Mouse (Mus musculus): ENCODE results near the gene Olfr648. TPM values are rescaled to one million over a fixed set of nuclear protein-coding genes. Genes with fewer than 3 reads are reported as not detected.

The Olfr648 gene
- polyA plus RNA-seq, 1 experiment = not detected

GRCm38 (mm10) chr7:104150456-104150855, 32.7 kb downstream of the Olfr648 start, which contains the start of gene Ubqlnl:
Ubqlnl (minus strand) TSS chr7:104150556.
- WGBS = 79% methylated on average over 2 of the region's 2 CpGs
- H3K4me3 ChIP-seq (ENCODE audit: insufficient read depth, low read depth, low read length) = no peak within 1 kb of the TSS

GRCm38 (mm10) chr7:104143179-104143578, 40.0 kb downstream of the Olfr648 start, which contains the start of gene Ubqln3:
Ubqln3 (minus strand) TSS chr7:104143279.
- Histone ChIP-seq H3K27ac (ENCODE audit: insufficient read depth, low read depth, low read length) (no peak within 1 kb of the TSS), H3K27me3 (replicated peaks; ENCODE audit: control insufficient read depth, insufficient read depth, low read length) (no peaks in the 10 kb centered on the region), H3K36me3 (ENCODE audit: control insufficient read depth, insufficient read depth, low read length) (no peaks in the 10 kb centered on the region), H3K4me1 (ENCODE audit: control insufficient read depth, insufficient read depth, low read length) (no peaks in the 10 kb centered on the region), H3K4me3 (ENCODE audit: insufficient read depth, low read depth, low read length) (no peak within 1 kb of the TSS)
- no peak for DNase-seq
- TF ChIP-seq CTCF (conservative IDR thresholded peaks at IDR 0.05; ENCODE audit: insufficient read depth, insufficient read length, low read depth, low read length) (no peak), POLR2A (IDR thresholded peaks at IDR 0.05; ENCODE audit: low read depth, low read length) (no peak)
- WGBS = 70% methylated on average over 3 of the region's 3 CpGs

More at GRCm38 (mm10) chr7:104150456-104150855, 32.7 kb downstream of the Olfr648 start, which contains the start of gene Ubqlnl:
- TF ChIP-seq POLR2A (IDR thresholded peaks at IDR 0.05; ENCODE audit: low read depth, low read length) (no peak), CTCF (conservative IDR thresholded peaks at IDR 0.05; ENCODE audit: insufficient read depth, insufficient read length, low read depth, low read length) (no peak)
- H3K36me3 ChIP-seq (ENCODE audit: control insufficient read depth, insufficient read depth, low read length) = no peaks in the 10 kb centered on the region
- no peak for DNase-seq
- H3K27me3 ChIP-seq (replicated peaks; ENCODE audit: control insufficient read depth, insufficient read depth, low read length) = no peaks in the 10 kb centered on the region
- no peak within 1 kb of the TSS for H3K27ac ChIP-seq (ENCODE audit: insufficient read depth, low read depth, low read length)
- no peaks in the 10 kb centered on the region for H3K4me1 ChIP-seq (ENCODE audit: control insufficient read depth, insufficient read depth, low read length)

- Histone ChIP-seq H3K36me3 (ENCODE audit: control insufficient read depth, insufficient read depth, low read length) (no peaks in the 10 kb centered on the region), H3K27ac (ENCODE audit: insufficient read depth, low read depth, low read length) (no peak within 1 kb of the TSS), H3K27me3 (replicated peaks; ENCODE audit: control insufficient read depth, insufficient read depth, low read length) (no peaks in the 10 kb centered on the region), H3K4me1 (ENCODE audit: control insufficient read depth, insufficient read depth, low read length) (no peaks in the 10 kb centered on the region), H3K4me3 (ENCODE audit: insufficient read depth, low read depth, low read length) (no peak within 1 kb of the TSS)
- 86% methylated on average over 5 of the region's 5 CpGs for WGBS
- TF ChIP-seq CTCF (conservative IDR thresholded peaks at IDR 0.05; ENCODE audit: insufficient read depth, insufficient read length, low read depth, low read length) (no peak), POLR2A (IDR thresholded peaks at IDR 0.05; ENCODE audit: low read depth, low read length) (no peak)
- DNase-seq = no peak
These were observed 45.9 kb downstream of the Olfr648 start, which contains the start of gene Olfr643 for GRCm38 (mm10) chr7:104137305-104137704. Olfr643 (minus strand) TSS chr7:104137405.

- no peak for DNase-seq
- no peaks in the 10 kb centered on the region for H3K27me3 ChIP-seq (replicated peaks; ENCODE audit: control insufficient read depth, insufficient read depth, low read length)
- no peaks in the 10 kb centered on the region for H3K4me1 ChIP-seq (ENCODE audit: control insufficient read depth, insufficient read depth, low read length)
- WGBS = 87% methylated on average over 5 of the region's 5 CpGs
- no peak within 1 kb of the TSS for H3K27ac ChIP-seq (ENCODE audit: insufficient read depth, low read depth, low read length)
- no peaks in the 10 kb centered on the region for H3K36me3 ChIP-seq (ENCODE audit: control insufficient read depth, insufficient read depth, low read length)
- no peak within 1 kb of the TSS for H3K4me3 ChIP-seq (ENCODE audit: insufficient read depth, low read depth, low read length)
- TF ChIP-seq CTCF (conservative IDR thresholded peaks at IDR 0.05; ENCODE audit: insufficient read depth, insufficient read length, low read depth, low read length) = no peak
- TF ChIP-seq POLR2A (IDR thresholded peaks at IDR 0.05; ENCODE audit: low read depth, low read length) = no peak
These were observed 53.5 kb downstream of the Olfr648 start, which contains the start of gene Ubqln5 for GRCm38 (mm10) chr7:104129726-104130125. Ubqln5 (minus strand) TSS chr7:104129826.

Other genes with a start within 250 kb of the Olfr648 start
- gene Olfr632, start 249.0 kb downstream of the Olfr648 start, polyA plus RNA-seq (2012; rRNA removed) = not detected in 2 replicates
- gene Olfr633, start 239.0 kb downstream of the Olfr648 start, polyA plus RNA-seq (2012; rRNA removed) = not detected in 2 replicates
- not detected in 2 replicates for gene Olfr635, start 212.2 kb downstream of the Olfr648 start, polyA plus RNA-seq (2012; rRNA removed)
- gene Olfr638, start 184.6 kb downstream of the Olfr648 start, polyA plus RNA-seq (2012; rRNA removed) = not detected in 2 replicates
- not detected in 2 replicates for gene Olfr639, start 166.1 kb downstream of the Olfr648 start, polyA plus RNA-seq (2012; rRNA removed)
- gene Olfr640, start 157.8 kb downstream of the Olfr648 start, polyA plus RNA-seq (2012; rRNA removed) = not detected in 2 replicates
- gene Olfr641, start 147.9 kb downstream of the Olfr648 start, polyA plus RNA-seq (2012; rRNA removed) = not detected in 2 replicates
- gene Olfr642, start 130.7 kb downstream of the Olfr648 start, polyA plus RNA-seq (2012; rRNA removed) = not detected in 2 replicates
- gene 4930516K23Rik, start 121.9 kb downstream of the Olfr648 start, polyA plus RNA-seq (2012; rRNA removed) = not detected in 2 replicates
- gene Olfr644, start 111.5 kb downstream of the Olfr648 start, polyA plus RNA-seq (2012; rRNA removed) = not detected in 2 replicates
- not detected in 2 replicates for gene Olfr645, start 97.9 kb downstream of the Olfr648 start, polyA plus RNA-seq (2012; rRNA removed)
- gene Olfr646, start 78.5 kb downstream of the Olfr648 start, polyA plus RNA-seq (2012; rRNA removed) = not detected in 2 replicates
- gene Ubqln5, start 53.6 kb downstream of the Olfr648 start, polyA plus RNA-seq (2012; rRNA removed) = not detected in 2 replicates
- not detected in 2 replicates for gene Olfr643, start 46.0 kb downstream of the Olfr648 start, polyA plus RNA-seq (2012; rRNA removed)
- 0.07 and 0.09 TPM in 2 replicates for gene Ubqln3, start 40.1 kb downstream of the Olfr648 start, polyA plus RNA-seq (2012; rRNA removed)
- gene Ubqlnl, start 32.8 kb downstream of the Olfr648 start, polyA plus RNA-seq (2012; rRNA removed) = 0.18 TPM in 1 of 2 replicates, not detected in the other
- not detected in 2 replicates for gene Olfm5, start 18.6 kb downstream of the Olfr648 start, polyA plus RNA-seq (2012; rRNA removed)
- gene Olfr649, start 12.6 kb upstream of the Olfr648 start, polyA plus RNA-seq (2012; rRNA removed) = not detected in 2 replicates
- gene Trim6, start 35.4 kb upstream of the Olfr648 start, polyA plus RNA-seq (2012; rRNA removed) = 0.88 and 1.0 TPM in 2 replicates
- 3.3 and 5.1 TPM in 2 replicates for gene Trim34a, start 61.1 kb upstream of the Olfr648 start, polyA plus RNA-seq (2012; rRNA removed)
- gene Trim5, start 104.7 kb upstream of the Olfr648 start, polyA plus RNA-seq (2012; rRNA removed) = 0.30 and 0.42 TPM in 2 replicates
- gene Trim12a, start 132.1 kb upstream of the Olfr648 start, polyA plus RNA-seq (2012; rRNA removed) = 1.9 and 3.1 TPM in 2 replicates
- gene Trim34b, start 146.1 kb upstream of the Olfr648 start, polyA plus RNA-seq (2012; rRNA removed) = 2.3 TPM in 2 replicates
- 2.4 and 3.4 TPM in 2 replicates for gene Trim12c, start 170.0 kb upstream of the Olfr648 start, polyA plus RNA-seq (2012; rRNA removed)
- 0.03 and 0.25 TPM in 2 replicates for gene Trim30b, start 186.5 kb upstream of the Olfr648 start, polyA plus RNA-seq (2012; rRNA removed)
- 0.09 TPM in 1 of 2 replicates, not detected in the other for gene Trim30c, start 217.4 kb upstream of the Olfr648 start, polyA plus RNA-seq (2012; rRNA removed)

All from kidney, adult 2 months (tissue).